Mouse (Mus musculus): ENCODE measurements around the gene Rbm47.

DNA sequence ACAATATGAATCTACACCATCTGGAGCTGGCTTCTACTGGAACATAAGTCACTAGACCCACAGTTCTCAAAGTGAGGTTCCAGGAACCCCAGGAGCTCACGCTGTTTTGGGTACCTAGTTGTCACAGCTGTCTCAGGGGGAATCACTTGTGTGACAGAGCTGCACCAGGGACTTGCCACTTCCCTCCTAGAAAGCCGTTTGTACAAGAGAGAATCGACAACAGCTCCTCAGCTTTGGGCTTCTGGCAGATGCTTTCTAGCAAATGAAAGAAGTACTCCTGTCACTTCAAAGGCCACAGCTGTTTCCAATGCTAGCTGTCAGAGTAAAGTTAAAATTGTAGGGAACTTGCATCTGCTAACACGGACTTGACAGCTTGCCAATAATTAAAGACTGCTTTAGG is 87.4 kb downstream of the Rbm47 start:
- TF ChIP-seq CTCF (IDR thresholded peaks at IDR 0.05; ENCODE audit: insufficient read depth, low read length) (no peak), POLR2A (IDR thresholded peaks at IDR 0.05; ENCODE audit: borderline replicate concordance, extremely low read depth, low read depth, low read length) (no peak)
